Mouse (Mus musculus) common myeloid progenitor, adult 5-6 weeks (primary cell): ENCODE measurements around the gene B9d2. TPM values are rescaled to one million over a fixed set of nuclear protein-coding genes. Genes with fewer than 3 reads are reported as not detected.

Experiments
- ATAC-seq: replicated peaks from 2 replicates; pipeline ENCODE4 v1.8.0; 2016; ENCODE audit warnings: low read depth, mild to moderate bottlenecking, moderate TSS enrichment, inconsistent platforms; ENCODE audit not compliant: poor library complexity, severe bottlenecking
- total RNA-seq: library from RNA; stranded (forward); fragments of 200-1000, 187-1606 nt; gene quantifications from 2 replicates; pipeline ENCODE4 v1.2.3, GENCODE M21; 2017

The B9d2 gene
- total RNA-seq, 1 experiment from 2014 or later: 39.3 TPM

GRCm38 (mm10) chr7:25700732-25701131, 20.2 kb downstream of the B9d2 start:
- no peak for ATAC-seq

GRCm38 (mm10) chr7:25702350-25702749, 21.8 kb downstream of the B9d2 start:
- no peak for ATAC-seq

GRCm38 (mm10) chr7:25703793-25704494, 23.4 kb downstream of the B9d2 start:
- ATAC-seq: no peak

GRCm38 (mm10) chr7:25704716-25705364, 24.3 kb downstream of the B9d2 start:
- ATAC-seq: no peak

- no peak for ATAC-seq
Observed at GRCm38 (mm10) chr7:25705801-25706251, 25.2 kb downstream of the B9d2 start.

- ATAC-seq: peak; percentile 33
Observed at GRCm38 (mm10) chr7:25706578-25707170, 26.1 kb downstream of the B9d2 start.

- ATAC-seq: 0 out of 2 replicates have a peak, but pooled peaks have one; percentile 10
Observed at GRCm38 (mm10) chr7:25707581-25708292, 27.2 kb downstream of the B9d2 start.

GRCm38 (mm10) chr7:25709961-25710360, 29.4 kb downstream of the B9d2 start:
- peak; percentile 9 for ATAC-seq

GRCm38 (mm10) chr7:25710519-25711130, 30.0 kb downstream of the B9d2 start:
- ATAC-seq: no peak

- no peak for ATAC-seq
Observed at GRCm38 (mm10) chr7:25711165-25711564, 30.6 kb downstream of the B9d2 start.

GRCm38 (mm10) chr7:25711731-25712197, 31.2 kb downstream of the B9d2 start:
- ATAC-seq: peak; percentile 55

- no peak for ATAC-seq
Observed at GRCm38 (mm10) chr7:25712801-25713200, 32.2 kb downstream of the B9d2 start.

- no peak for ATAC-seq
Observed at GRCm38 (mm10) chr7:25714581-25714980, 34.0 kb downstream of the B9d2 start.

GRCm38 (mm10) chr7:25715731-25716271, 35.2 kb downstream of the B9d2 start:
- no peak for ATAC-seq

- no peak for ATAC-seq
Observed at GRCm38 (mm10) chr7:25717478-25717877, 36.9 kb downstream of the B9d2 start.

- ATAC-seq: peak; percentile 75
Observed at GRCm38 (mm10) chr7:25718788-25719417, 38.3 kb downstream of the B9d2 start, which contains the start of gene Ccdc97. TSS of gene Ccdc97 (minus strand) at chr7:25719088.

- ATAC-seq: peak; percentile 31; the same call in 1 of the 2 replicates
Observed at GRCm38 (mm10) chr7:25719761-25720610, 39.4 kb downstream of the B9d2 start.

- ATAC-seq: no peak
Observed at GRCm38 (mm10) chr7:25720760-25721159, 40.2 kb downstream of the B9d2 start.
